Mouse (Mus musculus): ENCODE results near the gene Dnajc28.

Dnajc28 gene

GRCm38 (mm10) chr16:91632439-91632838, 13.6 kb upstream of the Dnajc28 start:
- no peak for DNase-seq (ENCODE audit: low spot score in 2 of 2)

- no peak for DNase-seq (ENCODE audit: low spot score in 2 of 2)
Measured at GRCm38 (mm10) chr16:91630584-91630983, 11.8 kb upstream of the Dnajc28 start.

GRCm38 (mm10) chr16:91629749-91630148, 10.9 kb upstream of the Dnajc28 start:
- no peak for DNase-seq (ENCODE audit: low spot score in 2 of 2)

GRCm38 (mm10) chr16:91628673-91629072, 9.8 kb upstream of the Dnajc28 start:
- DNase-seq (ENCODE audit: low spot score in 2 of 2), result no peak

DNA sequence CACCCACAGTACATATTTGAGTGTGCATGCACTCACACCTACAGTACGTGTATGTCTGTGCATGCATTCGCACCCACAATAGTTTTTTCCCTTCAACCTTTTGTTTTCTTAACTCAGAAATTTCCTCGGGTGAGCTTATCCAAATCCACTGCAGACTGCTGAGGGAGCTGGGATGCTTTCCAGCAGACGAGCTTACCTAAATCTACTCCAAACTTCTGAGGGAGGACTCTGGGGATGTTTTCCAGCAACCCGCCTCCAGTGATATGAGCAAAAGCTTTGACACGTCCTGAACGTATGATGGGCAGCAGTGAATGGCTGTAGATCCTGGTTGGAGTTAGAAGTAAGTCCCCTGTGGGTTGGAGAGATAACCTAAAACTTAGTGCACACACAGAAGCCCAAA, 9.0 kb upstream of the Dnajc28 start:
- DNase-seq (ENCODE audit: low spot score in 2 of 2), result no peak

DNA sequence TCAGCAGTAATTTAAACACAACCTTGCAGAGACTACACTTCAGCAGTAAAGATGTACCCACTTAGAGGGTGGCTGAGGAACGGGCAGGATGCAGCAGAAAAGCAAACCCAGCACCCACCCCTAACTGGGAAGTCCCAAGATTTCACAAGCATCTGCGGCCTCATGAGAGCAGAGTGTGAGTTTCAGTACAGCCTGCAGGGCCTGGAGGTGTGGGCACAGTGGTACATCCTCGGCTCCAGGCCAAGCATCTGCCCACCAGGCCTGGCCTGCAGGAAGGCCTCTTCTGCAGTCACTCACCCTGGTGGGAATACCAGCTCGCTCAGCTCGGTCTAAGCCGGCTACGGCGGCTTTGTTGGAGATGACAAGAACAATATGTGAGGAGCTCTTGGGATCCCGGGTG, 4.2 kb upstream of the Dnajc28 start:
- DNase-seq (ENCODE audit: low spot score in 2 of 2), result no peak

DNA sequence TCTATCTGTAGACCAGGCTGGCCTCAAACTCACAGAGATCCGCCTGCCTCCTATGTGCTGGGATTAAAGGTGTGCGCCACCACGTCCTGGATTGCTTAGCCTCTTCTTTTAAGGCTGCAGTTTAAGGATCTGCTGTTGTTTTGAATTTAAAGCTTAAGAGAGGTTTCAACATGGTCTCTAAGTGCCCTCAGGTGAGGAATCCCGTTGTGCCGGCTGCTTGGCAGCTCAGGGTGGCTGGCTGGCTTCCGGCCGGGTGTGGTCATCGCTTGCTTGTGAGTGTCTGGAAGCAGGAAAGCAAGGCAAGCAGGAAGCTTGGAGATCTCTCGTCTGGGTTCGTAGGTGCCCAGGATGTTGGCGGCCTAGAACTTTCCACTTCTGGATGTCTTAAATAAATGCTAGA, 2.2 kb upstream of the Dnajc28 start:
- no peak for DNase-seq (ENCODE audit: low spot score in 2 of 2)

DNA sequence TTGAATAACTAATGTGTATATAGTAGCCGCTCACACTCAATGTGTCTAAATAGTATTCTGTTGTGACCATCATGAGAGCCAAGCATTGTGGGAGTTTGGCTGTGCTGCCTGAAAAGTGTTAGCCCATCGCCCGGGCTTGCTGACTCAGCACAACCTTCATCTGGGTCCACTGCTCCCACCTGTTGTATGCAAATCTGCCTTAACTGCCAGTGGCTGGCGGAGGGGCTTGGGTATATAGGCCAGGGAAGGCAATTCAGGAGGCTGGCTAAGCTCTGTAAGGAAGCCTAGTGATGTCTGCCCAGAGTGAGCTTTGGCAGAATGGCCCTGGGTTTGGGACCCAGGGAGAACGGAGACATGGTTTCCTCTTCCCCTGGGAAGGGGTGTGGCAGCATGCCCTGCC, 1.4 kb upstream of the Dnajc28 start:
- peak in 1 of 2 experiments; percentile 52 for DNase-seq (ENCODE audit: low spot score in 2 of 2)

DNA sequence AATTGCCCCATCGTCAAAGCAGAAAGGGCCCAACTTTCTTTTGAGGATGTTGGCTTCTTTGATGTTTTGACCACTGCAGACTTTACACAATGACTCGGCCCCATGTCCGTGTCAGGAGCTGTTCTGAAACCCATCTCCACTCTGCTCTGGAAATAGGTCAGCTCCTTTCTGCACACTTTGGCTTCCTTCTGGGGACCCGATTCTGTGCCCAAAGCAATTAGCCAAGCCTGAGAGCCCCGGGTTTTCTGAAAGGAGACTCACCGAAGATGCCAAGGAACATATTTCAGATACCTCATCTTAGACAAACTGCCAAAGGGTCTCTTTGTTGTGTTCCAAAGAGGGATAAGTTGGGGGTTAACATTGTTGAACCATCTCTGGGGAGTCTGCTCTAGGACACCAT, 4.3 kb downstream of the Dnajc28 start:
- no peak for DNase-seq (ENCODE audit: low spot score in 2 of 2)

DNA sequence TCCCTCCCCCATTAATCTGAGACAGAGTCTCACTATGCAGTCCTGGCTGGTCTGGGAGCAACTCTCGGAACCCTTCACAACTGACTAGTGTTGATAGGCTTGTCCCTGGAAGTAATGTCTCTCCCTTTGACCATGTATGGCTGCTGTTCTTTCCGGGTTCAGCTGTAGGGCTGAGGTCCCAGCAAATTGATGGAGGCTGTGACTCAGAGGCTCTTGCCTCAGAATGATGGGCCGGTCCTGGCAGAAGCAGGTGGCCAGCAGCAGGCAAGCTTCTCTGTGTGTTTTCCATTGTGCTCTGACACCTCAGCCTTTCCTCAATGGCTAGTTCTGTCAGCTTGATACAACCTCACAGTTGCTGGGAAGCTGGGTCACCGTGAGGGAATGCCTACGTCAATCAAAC, 6.3 kb downstream of the Dnajc28 start:
- DNase-seq (ENCODE audit: low spot score in 2 of 2), result no peak

GRCm38 (mm10) chr16:91611248-91611647, 7.6 kb downstream of the Dnajc28 start:
- DNase-seq (ENCODE audit: low spot score in 2 of 2), result no peak

GRCm38 (mm10) chr16:91609501-91610245, 9.2 kb downstream of the Dnajc28 start:
- no peak for DNase-seq (ENCODE audit: low spot score in 2 of 2)

DNA sequence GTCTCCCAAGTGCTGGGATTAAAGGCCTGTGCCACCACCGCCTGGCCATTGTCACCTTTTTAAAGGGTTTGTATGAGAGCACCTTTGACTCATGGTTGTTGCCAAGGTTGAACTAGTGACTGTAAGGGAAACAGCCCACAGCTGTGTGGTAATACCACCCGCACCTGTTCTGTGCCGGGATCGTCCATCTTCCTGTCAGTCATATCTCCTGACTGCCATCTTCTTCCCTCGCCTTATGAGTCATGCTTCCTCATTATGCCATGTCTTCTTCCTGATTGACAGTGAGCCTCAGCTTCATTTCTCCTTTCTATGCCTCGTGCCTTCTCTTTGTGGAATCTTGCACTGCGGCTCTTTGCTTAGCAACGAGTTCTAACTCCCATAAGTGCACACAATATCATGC, 11.9 kb downstream of the Dnajc28 start:
- DNase-seq (ENCODE audit: low spot score in 2 of 2), result no peak

GRCm38 (mm10) chr16:91605156-91605555, 13.7 kb downstream of the Dnajc28 start:
- no peak for DNase-seq (ENCODE audit: low spot score in 2 of 2)

DNA sequence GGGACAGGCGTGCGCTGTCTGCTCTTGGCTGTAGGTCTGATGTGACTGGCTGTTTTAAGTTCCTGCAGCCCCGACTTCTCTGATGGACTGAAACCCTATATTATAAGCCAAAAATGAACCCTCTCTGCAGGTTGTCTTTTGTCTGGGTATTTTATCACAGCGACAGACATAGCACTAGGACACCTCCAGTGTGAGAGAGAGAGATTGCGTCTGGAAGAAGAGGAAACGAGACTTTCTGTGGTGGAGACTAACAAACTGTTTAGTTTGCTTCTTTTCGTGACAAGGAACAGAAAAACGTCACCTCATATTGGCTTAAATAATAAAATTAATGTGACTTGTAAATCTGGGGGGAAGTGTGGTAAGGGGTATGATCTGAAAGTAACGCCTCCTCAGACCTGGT, 17.1 kb downstream of the Dnajc28 start:
- DNase-seq (ENCODE audit: low spot score in 2 of 2), result no peak

GRCm38 (mm10) chr16:91601081-91601480, 17.7 kb downstream of the Dnajc28 start:
- no peak for DNase-seq (ENCODE audit: low spot score in 2 of 2)

GRCm38 (mm10) chr16:91599242-91599641, 19.6 kb downstream of the Dnajc28 start:
- DNase-seq (ENCODE audit: low spot score in 2 of 2), result no peak

- peak; percentile 99 to 100 for DNase-seq (ENCODE audit: low spot score in 2 of 2)
Measured at GRCm38 (mm10) chr16:91597672-91598010, 21.2 kb downstream of the Dnajc28 start, which contains the start of gene Tmem50b. Gene Tmem50b, minus strand, starts transcription at chr16:91597800.

GRCm38 (mm10) chr16:91596779-91597671, 21.8 kb downstream of the Dnajc28 start:
- peak in 1 of 2 experiments; percentile 46 for DNase-seq (ENCODE audit: low spot score in 2 of 2)

DNA sequence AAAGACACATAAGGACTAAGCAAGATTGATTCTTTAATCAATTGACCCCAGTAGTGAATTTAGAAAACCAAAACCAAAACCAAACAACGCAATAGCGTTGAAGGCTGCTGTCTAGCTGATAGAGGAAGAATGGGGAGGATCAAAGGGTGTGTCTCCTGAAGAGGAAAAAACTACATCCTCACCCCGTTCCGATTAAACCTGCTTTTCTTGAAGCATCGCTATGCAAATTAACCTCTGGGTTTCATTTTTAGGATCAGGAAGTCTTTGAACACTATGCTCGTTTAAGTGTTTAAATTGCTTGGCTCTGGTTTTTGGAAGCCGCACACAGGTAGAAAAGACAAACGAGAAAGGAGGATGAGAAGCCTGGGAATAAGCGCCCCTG, 22.4 kb downstream of the Dnajc28 start:
- no peak for DNase-seq (ENCODE audit: low spot score in 2 of 2)

- DNase-seq (ENCODE audit: low spot score in 2 of 2), result no peak
Measured at GRCm38 (mm10) chr16:91595076-91595475, 23.8 kb downstream of the Dnajc28 start.

DNA sequence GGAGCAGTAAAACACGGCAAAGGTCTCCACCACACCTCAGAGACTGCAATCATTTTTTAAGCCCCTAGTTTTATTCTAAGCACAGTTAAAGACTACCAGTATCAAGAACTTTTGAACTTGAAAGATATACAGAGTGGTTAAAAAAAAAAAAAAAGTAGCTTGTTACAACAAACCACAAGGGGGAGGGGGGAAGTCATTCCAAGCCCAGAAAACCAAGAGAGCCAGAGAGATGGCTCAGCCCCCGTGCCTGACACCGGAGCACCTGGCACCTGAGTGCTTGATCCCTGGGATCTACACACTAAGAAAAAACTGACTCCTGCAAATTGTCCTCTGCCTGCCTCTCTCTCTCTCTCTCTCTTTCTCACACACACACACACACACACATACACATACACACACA, 25.6 kb downstream of the Dnajc28 start:
- DNase-seq (ENCODE audit: low spot score in 2 of 2), result no peak

- no peak for DNase-seq (ENCODE audit: low spot score in 2 of 2)
Measured at GRCm38 (mm10) chr16:91592162-91592561, 26.7 kb downstream of the Dnajc28 start.
